Mouse (Mus musculus): ENCODE measurements around the gene Ect2l.
"Not testable (repeated sequence)": the region's sequence is repeated elsewhere in the genome, so short reads cannot be mapped to it uniquely, and the experiment has no call there.

Ect2l gene

DNA sequence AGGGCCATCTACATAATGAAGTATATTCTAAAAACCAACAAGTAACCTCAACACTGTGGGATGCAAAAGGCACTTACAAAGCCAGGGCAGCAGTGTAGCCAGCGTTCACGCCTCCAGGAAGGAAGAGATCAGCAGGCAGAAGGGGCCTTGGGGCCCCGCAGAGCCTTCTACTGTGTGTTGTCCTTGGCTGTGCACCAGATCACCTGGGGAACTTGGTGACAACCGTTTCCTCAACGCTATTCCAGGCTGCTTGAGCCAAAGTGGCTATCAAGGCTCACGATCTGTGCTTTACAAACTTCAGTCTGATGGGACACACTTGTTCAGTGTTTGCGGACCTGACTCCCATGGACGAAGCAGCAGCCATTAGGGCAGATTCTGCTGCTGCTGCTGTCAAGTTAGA is 19.0 kb downstream of the Ect2l start:
- DNase-seq (ENCODE audit: low spot score): no peak

DNA sequence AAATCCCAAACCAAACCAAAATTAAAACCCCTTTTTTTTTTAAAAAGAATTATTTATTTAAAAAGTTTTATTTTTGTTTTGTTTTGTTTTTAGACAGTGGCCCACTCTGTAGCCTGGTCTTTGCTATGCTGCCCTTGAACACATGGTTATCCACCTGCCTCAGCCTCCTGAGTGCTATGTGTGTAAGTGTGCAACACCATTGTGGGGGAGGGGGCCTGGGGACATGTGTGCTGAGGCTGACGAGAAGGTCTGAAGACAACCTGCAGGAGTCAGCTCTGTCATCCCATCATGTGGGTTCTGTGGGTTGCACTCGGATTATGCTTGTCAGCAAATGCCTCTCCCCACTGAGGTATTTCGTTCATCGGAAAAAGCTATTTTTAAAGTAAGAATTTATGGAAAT is 21.2 kb downstream of the Ect2l start:
- no peak for DNase-seq (ENCODE audit: low spot score)

DNA sequence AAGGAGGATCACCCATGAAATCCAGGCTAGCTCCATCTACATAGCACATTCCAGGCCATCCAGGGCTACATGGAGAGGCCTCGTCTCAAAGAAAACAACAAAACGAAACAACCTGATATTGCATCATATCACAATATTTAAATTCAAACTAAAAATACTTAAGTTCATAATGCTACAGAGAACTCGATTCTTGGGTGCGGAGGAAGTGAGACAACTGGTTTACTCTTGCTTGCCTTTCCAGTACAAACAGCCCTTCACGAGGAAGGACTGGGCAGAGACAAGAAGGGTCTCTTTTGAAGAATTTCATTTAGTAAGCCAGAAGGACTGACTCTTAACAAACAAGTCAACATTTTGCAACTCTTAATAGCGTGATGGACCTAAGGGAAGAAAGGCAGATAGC is 22.1 kb downstream of the Ect2l start:
- no peak for DNase-seq (ENCODE audit: low spot score)

DNA sequence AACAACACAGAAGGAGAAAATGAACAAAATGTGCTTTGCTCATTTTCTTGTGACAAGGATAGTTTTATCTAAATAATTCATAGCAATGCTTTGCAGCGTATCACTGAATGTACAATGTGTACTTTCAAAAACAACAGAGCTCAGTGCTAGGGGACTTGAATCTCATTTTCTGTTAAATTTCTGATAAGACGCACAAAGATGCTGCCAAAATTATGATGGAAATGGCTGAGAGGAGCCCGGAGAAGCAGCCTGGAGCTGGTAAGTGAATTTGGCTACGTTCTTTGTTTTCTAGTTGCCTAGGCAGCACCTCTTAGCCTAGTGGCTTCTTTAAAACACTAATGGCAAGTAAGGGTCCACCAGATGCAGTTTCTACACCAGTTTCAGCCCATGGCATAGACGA is 28.4 kb downstream of the Ect2l start:
- no peak for DNase-seq (ENCODE audit: low spot score)

DNA sequence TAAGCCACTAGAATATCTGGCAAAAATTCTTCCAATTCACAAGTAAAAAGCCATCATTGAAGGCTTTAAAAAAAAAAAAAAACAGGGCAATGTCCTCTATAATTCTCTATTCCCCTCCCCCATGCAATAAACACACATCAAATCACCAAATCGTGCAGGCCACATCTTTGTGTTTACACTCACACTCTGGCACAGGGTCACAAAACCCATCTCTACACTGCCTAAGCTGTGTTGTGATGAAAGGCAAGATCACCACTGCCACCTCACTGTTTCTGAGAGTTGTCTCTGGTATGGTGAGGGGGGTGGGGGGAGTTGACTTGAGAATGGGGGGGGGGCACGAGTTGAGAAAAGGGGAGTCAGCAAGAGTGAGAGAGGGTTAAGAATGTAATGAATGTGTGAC is 33.4 kb downstream of the Ect2l start:
- no peak for DNase-seq (ENCODE audit: low spot score)

DNA sequence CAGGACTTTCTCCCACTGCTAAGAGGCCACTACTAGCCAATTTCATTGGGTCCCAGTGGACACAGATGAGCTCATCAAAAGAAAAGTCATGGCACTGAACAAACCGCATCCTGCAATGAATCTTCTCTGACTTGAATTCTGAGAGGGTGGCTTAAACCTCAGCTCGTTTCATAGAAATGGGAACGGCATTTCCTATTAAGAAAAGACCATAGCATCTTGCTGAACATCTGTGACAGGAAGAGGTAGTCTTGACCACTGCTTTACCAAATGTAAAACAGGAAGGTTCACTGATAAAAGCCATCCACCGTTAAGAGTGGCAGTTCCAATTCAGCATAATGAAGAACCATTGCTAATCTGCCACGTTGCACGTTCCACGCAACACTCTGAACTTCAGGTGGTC is 34.0 kb downstream of the Ect2l start:
- no peak for DNase-seq (ENCODE audit: low spot score)

DNA sequence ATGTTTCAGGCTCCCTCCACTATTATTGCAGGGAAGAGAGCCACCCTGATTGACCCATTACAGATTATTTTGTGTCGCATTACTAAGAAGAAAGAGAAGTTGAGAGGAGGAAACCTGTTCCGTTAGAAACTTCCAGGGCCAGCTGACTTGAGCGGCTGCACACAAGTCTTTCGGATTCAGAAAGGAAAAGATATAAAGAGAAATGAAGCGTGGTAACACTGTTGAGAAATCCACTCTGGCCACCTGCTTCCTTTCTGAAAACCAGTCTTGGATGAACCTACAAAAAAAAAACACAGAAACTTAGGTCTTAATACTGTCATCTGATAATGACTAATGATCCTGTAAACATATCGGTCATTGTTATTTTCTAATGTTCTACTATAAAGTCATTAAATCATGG is 35.6 kb downstream of the Ect2l start:
- DNase-seq (ENCODE audit: low spot score): no peak

DNA sequence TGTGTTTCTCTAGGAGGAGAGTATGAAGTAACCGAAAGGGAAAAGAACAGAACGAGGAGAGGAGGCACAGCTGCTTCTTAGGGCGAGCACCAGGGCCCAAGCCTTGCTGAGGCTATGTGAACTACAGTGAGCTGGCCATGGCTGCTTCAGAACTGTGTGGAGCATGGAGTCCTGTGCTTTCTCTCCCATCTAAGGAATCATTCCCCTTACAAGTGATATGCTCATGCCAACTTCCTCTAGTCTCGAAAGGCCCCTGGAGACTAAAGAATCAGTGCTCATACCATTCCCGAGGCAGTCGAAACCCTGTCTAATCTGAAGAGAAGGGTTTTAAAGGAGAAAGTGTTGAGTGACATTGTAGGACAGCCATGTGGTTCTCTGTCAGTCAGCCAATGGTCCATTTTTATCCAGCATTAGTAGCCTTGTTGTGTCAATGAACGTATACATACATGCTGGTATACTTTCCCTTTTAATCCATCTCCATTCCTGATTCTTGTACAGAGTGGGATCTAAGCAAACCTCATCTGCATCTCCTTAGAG is 48.2 kb downstream of the Ect2l start:
- no peak for DNase-seq (ENCODE audit: low spot score)

DNA sequence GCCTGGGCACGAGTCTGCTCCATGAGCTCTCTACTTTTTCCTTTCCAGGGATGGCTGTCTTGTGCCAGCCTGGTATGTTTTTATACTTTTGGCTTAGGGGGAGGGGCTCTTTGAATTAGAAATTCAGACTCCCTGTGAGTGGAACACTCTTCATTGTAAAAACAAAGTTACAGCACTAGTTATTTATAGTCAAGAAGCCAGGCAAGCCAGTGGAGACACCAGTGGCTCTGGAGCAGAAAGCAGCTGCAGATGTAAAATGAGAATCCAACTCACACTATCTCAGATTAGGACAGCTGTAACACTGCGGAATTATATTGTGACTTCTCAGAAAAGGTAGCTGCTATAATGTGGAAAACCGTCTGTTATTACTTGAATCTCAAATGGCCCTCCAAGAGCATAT is 63.5 kb downstream of the Ect2l start:
- no peak for DNase-seq (ENCODE audit: low spot score)

DNA sequence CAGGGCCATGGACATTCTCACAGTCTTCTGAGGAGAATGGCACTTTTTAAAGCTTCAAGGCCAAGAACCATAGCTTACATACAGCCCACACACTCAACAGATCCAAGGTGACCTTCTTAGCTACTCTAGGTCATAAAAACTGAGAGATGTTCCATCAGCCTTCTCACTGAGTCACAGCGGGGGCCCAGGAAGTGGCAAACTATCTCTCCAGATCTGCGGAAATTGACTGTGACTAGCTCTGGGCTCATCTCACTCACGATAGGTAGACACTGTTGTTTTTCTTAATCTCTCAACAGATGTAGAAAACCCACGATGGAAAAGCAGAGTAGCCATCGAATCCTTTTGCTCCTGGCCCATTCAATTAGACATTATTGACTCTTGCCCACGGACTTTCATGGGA is 68.5 kb downstream of the Ect2l start:
- DNase-seq (ENCODE audit: low spot score): no peak

DNA sequence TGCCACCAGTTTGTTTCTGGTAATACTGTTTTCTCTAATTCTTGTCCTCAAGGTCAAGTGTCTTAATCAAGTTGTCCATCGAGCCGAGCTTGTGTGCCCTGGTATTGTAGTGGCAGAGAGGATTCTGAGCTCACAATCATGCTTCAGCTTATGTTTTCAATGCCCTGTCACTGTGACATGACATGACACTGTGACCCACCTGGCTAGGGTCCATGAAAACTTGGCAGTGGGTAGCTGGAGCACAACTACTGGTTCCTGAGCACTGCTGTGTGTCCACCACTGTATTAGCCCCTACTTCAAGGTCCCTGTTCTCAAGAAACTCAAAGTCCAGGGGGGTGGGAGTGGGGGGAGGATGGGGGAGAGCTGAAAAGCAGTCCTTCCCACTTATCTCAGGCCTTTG is 69.3 kb downstream of the Ect2l start:
- no peak for DNase-seq (ENCODE audit: low spot score)

DNA sequence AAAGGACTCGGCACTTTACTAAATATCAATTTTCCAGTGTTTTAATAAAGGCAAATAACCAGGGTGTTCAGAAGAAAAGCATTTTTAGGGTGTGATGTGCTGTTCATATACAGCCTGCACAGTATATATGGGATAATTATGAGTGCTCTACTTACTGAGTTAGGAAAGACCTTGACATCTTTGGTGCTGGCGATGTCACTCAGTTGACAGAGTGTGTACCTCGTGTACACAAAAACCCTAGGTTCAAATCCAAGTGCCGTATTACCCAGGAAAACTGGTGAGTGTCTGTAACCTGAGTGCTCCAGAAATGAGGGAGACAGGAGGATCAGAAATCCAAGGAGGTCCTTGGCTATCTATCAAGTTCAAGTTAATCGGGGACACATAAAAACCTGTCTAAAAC is 71.1 kb downstream of the Ect2l start:
- no peak for DNase-seq (ENCODE audit: low spot score)

DNA sequence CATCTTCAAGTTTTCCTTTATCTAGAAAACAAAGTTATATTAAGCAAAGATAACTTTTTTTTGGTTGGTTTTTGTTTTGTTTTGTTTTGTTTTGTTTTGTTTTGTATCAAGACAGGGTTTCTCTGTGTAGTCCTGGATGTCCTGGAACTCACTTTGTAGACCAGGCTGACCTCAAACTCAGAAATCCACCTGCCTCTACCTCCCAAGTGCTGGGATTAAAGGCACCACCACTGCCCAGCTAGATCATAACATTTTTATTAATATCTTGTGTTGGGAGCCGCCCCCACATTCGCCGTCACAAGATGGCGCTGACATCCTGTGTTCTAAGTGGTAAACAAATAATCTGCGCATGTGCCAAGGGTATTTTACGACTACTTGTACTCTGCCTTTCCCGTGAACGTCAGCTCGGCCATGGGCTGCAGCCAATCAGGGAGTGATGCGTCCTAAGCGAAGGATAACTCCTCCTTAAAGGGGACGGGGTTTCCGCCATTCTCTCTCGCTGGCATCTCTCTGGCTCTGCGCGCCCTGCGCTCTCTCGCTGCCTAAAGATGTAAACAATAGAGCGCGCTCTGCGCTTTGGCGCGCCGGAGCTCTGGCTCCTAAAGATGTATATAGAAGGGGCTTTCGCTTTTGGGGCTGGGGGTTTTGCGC is 71.7 kb downstream of the Ect2l start:
- DNase-seq (ENCODE audit: low spot score): not testable (repeated sequence)

DNA sequence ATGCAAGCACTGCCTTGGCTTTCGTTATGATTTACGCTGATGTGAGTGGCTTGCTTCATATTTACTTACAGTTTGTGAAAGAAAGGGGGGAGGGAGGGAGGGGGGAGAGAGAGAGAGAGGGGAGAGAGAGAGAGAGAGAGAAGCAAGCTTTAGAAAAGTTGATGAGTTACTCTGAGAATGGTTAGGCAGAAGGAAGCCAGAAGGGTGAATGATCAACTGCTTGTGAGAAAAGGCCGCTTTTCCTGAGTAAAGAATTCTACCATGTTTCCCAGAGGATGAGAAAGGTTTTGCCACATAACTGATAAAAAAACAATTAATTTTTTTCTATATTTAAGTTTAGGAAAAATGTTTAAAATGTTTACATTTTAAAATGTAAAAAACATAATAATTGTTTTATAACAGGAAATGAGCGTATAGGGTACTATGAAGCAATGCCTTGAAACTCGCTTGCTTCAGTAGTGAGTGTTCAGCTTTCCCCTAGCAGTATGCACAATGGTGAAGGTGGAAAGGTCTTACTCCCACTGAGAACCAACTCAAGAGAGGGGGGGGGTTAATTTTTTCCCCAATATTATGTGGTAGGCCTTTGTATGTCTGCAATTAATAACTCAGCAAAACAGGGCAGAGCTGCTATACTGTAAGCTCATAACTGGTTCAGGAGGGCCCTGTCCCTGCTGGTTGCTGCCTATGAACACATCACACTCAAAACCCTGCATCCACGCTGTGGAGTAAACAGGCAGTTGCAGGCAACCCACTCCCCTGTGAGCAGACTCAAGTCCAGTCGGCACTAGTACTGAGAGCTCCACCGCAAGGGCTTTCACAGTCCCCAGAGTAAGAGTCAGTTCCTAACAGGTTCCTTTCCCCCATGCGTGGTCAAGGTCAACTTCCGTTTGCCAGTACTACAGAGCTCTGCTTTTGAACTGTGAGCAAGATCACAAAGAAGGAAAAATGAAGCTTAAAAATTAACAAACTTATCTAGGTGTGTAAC is 78.7 kb downstream of the Ect2l start:
- no peak for DNase-seq (ENCODE audit: low spot score)

DNA sequence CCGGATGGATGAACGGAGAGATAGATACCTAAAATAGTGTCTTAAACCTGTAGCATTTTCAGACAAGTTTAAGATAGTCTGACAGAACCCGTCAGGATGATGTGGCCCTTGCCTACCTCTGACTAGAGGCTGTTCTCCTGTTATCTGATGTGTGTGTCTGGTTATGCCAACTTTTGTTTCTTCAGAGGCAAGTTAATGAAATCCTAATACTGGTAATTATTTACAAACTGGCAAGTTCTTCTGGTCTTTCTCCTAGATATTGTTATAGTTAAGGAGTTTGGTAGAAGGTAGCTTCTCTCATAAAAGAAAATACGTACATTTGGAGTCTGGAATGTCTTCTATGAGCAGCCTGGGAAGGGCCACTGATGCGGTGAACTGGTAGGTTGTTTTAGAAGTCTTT is 80.4 kb downstream of the Ect2l start:
- DNase-seq (ENCODE audit: low spot score): no peak

DNA sequence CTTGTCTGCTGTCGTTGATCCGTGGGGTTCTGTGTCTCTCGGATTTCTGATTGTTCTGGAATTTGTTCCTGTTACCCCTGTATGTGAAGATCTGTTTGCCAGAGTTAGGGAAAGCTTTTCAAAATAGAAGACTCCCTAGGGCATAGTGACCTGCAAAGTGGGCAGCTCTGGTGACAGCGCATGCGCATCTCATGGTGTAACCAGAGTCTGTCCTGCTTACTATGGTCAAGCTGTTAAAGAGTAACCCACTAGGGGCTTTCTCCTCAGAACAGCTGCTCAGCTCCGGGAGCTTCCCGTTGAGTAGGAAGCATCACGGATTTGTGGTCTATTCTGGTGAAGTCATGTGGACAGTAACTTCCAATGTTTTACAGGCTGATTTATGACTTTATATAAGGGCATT is 92.4 kb downstream of the Ect2l start:
- peak; percentile 16 for DNase-seq (ENCODE audit: low spot score)

DNA sequence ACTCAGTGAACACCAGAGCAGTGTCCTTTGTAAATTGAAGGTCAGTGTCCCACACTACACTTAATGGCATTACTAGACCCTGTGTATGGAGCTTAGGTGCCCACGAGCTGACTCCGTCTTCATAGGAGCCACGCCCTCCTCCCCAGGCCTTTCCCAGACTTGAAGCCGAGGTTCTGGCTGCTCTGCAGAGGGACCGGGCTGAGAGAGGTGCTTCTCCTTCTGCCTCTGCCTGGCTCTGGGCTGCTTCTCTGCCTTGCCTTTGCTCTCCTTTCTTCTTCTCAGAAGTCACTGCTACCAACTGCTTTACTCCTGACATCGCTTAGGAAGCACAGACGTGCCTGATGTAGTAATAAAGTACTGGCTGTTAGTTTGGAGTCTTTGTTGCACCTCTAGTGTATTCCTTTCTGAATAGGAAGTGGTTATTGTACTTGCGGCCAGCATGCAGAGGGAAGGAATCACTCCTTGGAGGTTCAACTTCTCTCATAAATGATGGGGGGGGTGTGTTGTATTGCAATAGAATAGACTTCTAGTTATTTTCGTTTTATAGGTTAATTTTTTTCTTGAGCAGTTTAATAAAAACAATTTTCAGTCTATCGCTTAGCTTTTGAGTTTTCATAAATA is 97.1 kb downstream of the Ect2l start:
- DNase-seq (ENCODE audit: low spot score): no peak

DNA sequence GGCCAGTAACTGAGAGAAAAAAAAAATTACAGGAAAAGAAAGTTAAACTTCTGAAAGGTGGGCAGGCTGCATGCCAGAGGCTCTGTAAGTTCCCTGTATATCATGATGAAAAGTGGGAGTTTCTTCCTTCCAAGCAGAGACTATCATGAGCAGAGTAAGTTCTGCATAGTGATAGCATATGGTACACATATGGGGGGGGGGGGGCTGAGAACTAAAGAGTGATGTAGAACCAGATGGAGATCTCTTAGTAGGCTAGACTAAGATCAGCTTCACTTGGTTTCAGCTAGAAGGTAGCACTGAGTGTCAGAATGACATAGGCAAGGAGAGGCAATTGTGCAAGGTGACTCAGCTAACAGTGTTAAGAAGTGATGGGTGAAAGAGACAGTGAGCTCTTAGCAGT is 99.8 kb downstream of the Ect2l start:
- DNase-seq (ENCODE audit: low spot score): no peak

DNA sequence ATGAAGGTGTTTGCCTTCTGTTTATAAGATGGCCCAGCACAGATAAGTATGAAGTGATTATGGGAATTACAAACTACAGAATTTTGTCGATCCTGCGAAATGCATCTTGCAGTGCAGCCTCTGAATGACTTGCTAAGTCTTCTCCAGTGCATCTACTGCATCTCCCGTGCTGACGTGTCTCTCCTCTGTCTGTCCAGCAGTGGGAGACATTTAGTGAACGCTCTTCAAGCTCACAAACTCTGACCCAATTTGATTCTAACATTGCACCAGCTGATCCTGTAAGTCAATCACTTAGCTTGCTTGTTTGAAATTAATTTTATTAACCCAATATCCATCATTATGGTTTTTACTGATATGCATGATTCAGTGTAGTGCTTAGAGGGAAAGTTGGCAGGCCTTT is 103.2 kb downstream of the Ect2l start:
- DNase-seq (ENCODE audit: low spot score): no peak

DNA sequence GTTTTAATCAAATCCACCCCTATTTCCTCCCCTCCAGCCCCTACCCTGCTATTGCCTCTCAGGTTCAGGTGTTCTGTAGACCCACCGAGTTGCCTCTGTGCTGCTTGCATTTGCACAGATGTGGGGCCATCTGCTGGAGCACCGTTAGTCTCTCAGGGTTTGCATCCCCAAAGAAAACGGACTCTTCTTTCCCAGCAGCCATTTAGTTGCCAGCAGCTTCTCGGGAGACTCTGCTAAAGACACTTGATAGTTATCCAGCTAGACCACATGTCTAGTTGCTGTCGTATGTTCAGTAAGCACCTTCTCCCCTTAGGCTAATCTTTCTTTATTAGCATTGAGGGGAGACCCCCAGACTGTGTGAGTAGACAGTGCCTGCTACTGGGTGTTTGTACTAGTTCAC is 108.5 kb downstream of the Ect2l start:
- no peak for DNase-seq (ENCODE audit: low spot score)

DNA sequence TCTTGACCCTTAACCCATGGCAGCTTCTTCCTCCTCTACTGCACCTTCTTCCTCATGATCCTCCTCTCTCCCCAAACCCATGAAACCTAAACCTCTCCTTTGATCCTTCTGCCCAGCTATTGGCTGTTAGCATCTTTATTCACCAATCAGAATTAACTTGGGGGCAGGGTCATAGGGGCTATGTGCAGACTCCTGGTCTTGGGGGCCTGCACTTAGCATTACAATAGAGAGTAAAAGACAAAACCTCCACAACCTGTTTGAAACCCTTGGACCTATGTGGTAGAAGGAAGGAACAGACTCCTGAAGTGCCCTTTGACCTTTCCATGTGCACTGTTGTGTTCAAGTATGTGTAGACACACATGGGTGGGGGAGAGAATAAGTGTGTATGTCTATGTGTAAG is 120.0 kb downstream of the Ect2l start:
- no peak for DNase-seq (ENCODE audit: low spot score)

DNA sequence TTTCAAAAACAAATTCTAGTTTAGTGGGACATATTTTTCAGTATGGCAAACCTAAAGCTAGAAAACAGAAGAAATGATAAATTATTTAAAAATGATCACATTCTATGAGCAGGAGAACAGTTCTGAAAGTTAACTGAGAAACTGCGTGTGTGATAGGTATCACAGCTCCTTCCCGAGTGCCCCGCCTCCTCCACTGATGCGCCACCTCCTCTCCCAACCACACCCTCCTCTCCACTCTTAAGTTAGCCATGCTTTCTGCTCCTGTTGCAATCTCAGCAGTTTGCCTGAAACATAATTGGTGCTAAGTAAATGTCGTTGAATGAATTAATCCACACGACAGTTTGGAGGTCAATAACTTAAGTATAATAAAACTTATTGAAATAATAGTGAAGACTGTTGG is 127.9 kb downstream of the Ect2l start:
- no peak for DNase-seq (ENCODE audit: low spot score)

DNA sequence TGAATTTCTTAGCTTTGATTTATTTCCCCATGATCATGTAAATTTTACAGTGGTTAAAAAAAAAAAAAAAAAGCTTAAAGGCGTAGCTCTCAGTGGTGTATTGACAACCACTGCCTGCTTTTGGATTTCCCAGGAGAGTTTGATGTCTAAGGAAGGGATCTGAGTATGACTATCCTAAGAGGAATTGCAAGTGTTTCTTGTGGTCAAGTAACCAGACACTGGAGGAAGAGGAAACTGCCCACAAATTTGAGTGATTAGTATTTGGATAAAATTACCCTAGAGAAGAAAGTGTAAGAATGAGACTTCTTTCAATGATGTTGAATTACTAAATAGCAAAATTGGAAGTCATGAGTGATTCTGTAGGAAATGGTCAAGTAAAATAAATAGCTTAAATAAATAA is 129.2 kb downstream of the Ect2l start:
- DNase-seq (ENCODE audit: low spot score): no peak

Measured in ovary, adult 18-20 months (tissue).